Mouse (Mus musculus): Measurements from ENCODE around the gene Nfix. TPM values are rescaled to one million over a fixed set of nuclear protein-coding genes. Genes with fewer than 3 reads are reported as not detected.
A peak's percentile ranks its signal among the peaks of the same experiment; 100 is the strongest.

Nfix gene
- polyA plus RNA-seq, 1 experiment from 2014 or later = 18.4 TPM

DNA sequence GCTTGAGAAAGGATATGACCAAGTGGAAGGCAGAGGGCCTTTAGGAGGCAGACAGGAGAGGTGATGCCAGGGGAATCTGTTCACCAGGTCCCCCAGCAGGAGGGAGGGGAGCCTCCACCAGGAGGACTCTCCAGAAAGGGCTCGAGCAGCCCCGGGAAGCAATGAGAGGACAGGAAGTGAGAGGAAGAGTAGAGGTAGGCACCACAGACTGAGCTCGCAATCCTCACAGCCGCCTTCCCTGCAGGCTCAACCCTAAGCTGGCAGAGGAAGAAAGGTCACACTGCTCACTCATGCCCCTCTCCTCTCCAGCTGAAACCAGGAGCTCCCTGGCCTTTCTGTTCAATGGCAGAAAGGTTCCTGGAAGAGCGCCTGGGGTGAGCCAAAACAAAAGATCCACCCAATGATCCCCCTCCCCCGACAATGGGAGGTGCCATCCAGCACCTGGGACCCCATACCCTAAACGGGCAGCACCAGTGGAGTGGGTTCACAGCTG, 24.5 kb downstream of the Nfix start:
- Histone ChIP-seq H3K4me1 (peaks cover 55% of the 10 kb centered on the region), H3K4me3 (no peak overlapping the region), H3K4me2 (replicated peaks) (peak overlapping the region; percentile 50), H3K9me3 (no peaks in the 10 kb centered on the region), H3K27ac (no peak overlapping the region), H3K36me3 (no peaks in the 10 kb centered on the region), H3K27me3 (peaks cover 87% of the 10 kb centered on the region), H3K9ac (peak overlapping the region; percentile 24; the same call in 1 of the 2 replicates)
- WGBS = 4% methylated on average over 7 of the region's 7 CpGs
- ATAC-seq (ENCODE audit: insufficient number of reproducible peaks, insufficient read depth, low FRiP score, low TSS enrichment) = no peak

- no peak for ATAC-seq (ENCODE audit: insufficient number of reproducible peaks, insufficient read depth, low FRiP score, low TSS enrichment)
Measured at GRCm38 (mm10) chr8:84775105-84775591, 25.0 kb downstream of the Nfix start.

DNA sequence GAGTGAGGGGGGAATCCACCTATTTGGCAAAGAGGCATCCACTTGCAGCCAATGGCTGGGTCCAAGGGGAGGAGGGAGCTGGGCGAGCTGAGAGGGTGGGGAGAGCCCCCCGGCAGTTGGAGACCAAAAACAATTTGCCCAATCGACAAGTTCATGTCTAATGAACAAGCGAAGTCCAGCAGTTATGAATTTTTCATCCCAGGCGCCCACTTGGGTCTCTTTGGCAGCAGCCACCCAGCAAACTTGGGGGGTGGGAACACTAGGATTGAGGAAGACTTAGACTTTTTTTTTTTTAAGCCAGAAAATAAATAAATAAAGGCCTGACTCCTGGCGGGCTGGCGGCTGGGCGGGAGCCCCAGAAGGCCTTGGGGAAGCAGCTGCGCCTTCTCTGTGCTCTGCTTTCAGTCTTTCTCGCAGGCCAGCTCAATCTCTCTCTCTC, 25.7 kb downstream of the Nfix start:
- 2% methylated on average over 10 of the region's 10 CpGs for WGBS
- peaks cover 84% of the 10 kb centered on the region for H3K27me3 ChIP-seq
- no peak for ATAC-seq (ENCODE audit: insufficient number of reproducible peaks, insufficient read depth, low FRiP score, low TSS enrichment)
- H3K9me3 ChIP-seq = no peaks in the 10 kb centered on the region
- H3K27ac ChIP-seq = 0 out of 2 replicates have a peak overlapping the region, but pooled peaks have one; percentile 50
- H3K4me1 ChIP-seq = peaks cover 58% of the 10 kb centered on the region
- H3K36me3 ChIP-seq = peaks cover 7% of the 10 kb centered on the region; the same call in 1 of the 2 replicates
- 0 out of 2 replicates have a peak overlapping the region, but pooled peaks have one; percentile 27 for H3K4me3 ChIP-seq
- peak overlapping the region; percentile 50 for H3K4me2 ChIP-seq (replicated peaks)
- H3K9ac ChIP-seq = peak overlapping the region; percentile 25; the same call in 1 of the 2 replicates

More at GRCm38 (mm10) chr8:84775105-84775591, 25.0 kb downstream of the Nfix start:
- H3K4me2 ChIP-seq (replicated peaks) = peak overlapping the region; percentile 50
- no peaks in the 10 kb centered on the region for H3K9me3 ChIP-seq
- no peak overlapping the region for H3K27ac ChIP-seq
- peaks cover 2% of the 10 kb centered on the region; the same call in 1 of the 2 replicates for H3K36me3 ChIP-seq
- H3K4me3 ChIP-seq = no peak overlapping the region
- peaks cover 60% of the 10 kb centered on the region for H3K4me1 ChIP-seq
- no peak overlapping the region for H3K9ac ChIP-seq
- H3K27me3 ChIP-seq = peaks cover 84% of the 10 kb centered on the region
- 7% methylated on average over 13 of the region's 13 CpGs for WGBS

DNA sequence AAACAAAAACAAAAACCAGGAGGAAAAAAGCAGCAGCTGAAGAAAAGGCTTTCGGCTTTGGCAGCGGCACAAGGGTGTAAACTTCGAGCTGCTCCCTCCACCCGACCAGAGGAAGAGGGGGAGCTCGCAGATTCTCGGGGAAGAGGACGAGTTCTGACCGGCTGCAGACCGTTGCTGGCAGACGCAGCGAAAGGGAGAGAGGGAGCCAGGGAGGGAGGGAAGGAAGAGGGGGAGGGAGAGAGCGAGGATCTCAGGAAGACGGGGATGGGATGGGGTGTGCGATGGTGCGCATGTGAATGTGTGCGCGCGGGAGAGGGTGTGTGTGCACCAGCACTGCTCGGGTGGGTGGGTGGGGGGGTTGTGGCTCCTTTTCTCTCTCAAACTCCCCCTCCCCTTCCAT, 26.3 kb downstream of the Nfix start:
- peak; percentile 80 for ATAC-seq (ENCODE audit: insufficient number of reproducible peaks, insufficient read depth, low FRiP score, low TSS enrichment)
- Histone ChIP-seq H3K4me2 (replicated peaks) (peak overlapping the region; percentile 50), H3K4me1 (peaks cover 56% of the 10 kb centered on the region), H3K4me3 (peak overlapping the region; percentile 27), H3K9me3 (no peaks in the 10 kb centered on the region), H3K27ac (0 out of 2 replicates have a peak overlapping the region, but pooled peaks have one; percentile 50), H3K27me3 (peaks cover 84% of the 10 kb centered on the region), H3K36me3 (peaks cover 10% of the 10 kb centered on the region; the same call in 1 of the 2 replicates), H3K9ac (peak overlapping the region; percentile 25; the same call in 1 of the 2 replicates)
- under 1% methylated on average over 16 of the region's 19 CpGs for whole genome bisulfite sequencing

DNA sequence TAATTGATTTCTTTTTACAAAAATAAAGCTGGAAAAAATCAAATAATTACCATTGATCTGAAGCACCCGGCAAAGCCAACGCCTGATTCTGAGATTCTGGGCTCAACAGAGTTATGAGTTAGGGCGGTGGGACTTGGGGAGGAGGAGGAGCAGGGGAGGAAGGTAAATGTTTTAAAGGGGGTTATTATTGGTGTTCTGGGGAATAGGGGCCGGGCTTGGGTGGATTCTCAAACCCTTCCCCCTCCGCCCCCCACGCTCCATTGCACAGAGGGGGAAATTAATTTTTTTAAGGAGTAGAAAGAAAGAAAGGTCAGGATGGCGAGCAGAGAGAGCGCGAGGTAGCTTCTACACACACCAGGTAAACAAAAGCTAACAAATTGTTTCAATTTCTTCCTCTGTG, 26.8 kb downstream of the Nfix start:
- peak overlapping the region; percentile 27 for H3K4me3 ChIP-seq
- ATAC-seq (ENCODE audit: insufficient number of reproducible peaks, insufficient read depth, low FRiP score, low TSS enrichment) = no peak
- H3K27me3 ChIP-seq = peaks cover 84% of the 10 kb centered on the region
- no peak overlapping the region for H3K9ac ChIP-seq
- H3K27ac ChIP-seq = 0 out of 2 replicates have a peak overlapping the region, but pooled peaks have one; percentile 41
- H3K4me2 ChIP-seq (replicated peaks) = peak overlapping the region; percentile 50
- peaks cover 56% of the 10 kb centered on the region for H3K4me1 ChIP-seq
- peaks cover 15% of the 10 kb centered on the region for H3K36me3 ChIP-seq
- under 1% methylated on average over 9 of the region's 9 CpGs for WGBS
- H3K9me3 ChIP-seq = no peaks in the 10 kb centered on the region

- H3K9me3 ChIP-seq = no peaks in the 10 kb centered on the region
- peaks cover 20% of the 10 kb centered on the region for H3K36me3 ChIP-seq
- H3K27ac ChIP-seq = no peak overlapping the region
- WGBS = 6% methylated on average over 3 of the region's 3 CpGs
- no peak overlapping the region for H3K9ac ChIP-seq
- H3K4me3 ChIP-seq = no peak overlapping the region
- H3K4me2 ChIP-seq (replicated peaks) = peak overlapping the region; percentile 38; the same call in 1 of the 2 replicates
- peaks cover 84% of the 10 kb centered on the region for H3K27me3 ChIP-seq
- ATAC-seq (ENCODE audit: insufficient number of reproducible peaks, insufficient read depth, low FRiP score, low TSS enrichment) = no peak
- peaks cover 56% of the 10 kb centered on the region for H3K4me1 ChIP-seq
Measured at GRCm38 (mm10) chr8:84772628-84773027, 27.5 kb downstream of the Nfix start.

DNA sequence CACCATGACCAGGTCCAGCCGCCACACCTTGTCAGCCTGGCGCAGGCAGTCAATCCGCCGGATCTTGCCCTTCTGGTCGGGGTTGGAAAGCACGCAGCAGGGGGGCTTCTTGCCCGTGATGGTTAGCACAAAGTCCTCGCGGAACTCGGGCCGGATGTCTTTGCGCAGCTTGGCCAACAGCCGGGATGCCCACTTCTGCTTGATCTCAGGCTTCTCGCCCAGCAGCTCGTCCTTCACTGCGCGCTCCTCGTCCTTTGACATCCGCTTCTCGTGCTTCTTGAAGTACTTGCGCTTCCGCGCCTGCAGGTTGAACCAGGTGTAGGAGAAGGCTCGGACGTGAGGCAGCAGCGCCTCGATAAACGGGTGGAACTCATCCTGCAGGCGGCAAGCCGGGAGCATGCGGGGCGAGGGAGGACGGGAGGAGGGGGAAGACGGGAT, 28.2 kb downstream of the Nfix start:
- ATAC-seq (ENCODE audit: insufficient number of reproducible peaks, insufficient read depth, low FRiP score, low TSS enrichment) = no peak
- Histone ChIP-seq H3K4me3 (peak overlapping the region; percentile 8; the same call in 1 of the 2 replicates), H3K27me3 (peaks cover 84% of the 10 kb centered on the region), H3K27ac (no peak overlapping the region), H3K36me3 (peaks cover 25% of the 10 kb centered on the region), H3K4me2 (replicated peaks) (peak overlapping the region; percentile 38), H3K4me1 (peaks cover 56% of the 10 kb centered on the region), H3K9me3 (no peaks in the 10 kb centered on the region), H3K9ac (no peak overlapping the region)
- WGBS = 5% methylated on average over 34 of the region's 34 CpGs

GRCm38 (mm10) chr8:84771000-84771687, 29.0 kb downstream of the Nfix start:
- Histone ChIP-seq H3K4me1 (peaks cover 64% of the 10 kb centered on the region), H3K27me3 (peaks cover 84% of the 10 kb centered on the region), H3K27ac (0 out of 2 replicates have a peak overlapping the region, but pooled peaks have one; percentile 30), H3K36me3 (peaks cover 33% of the 10 kb centered on the region), H3K4me2 (replicated peaks) (no peak overlapping the region), H3K9ac (no peak overlapping the region), H3K9me3 (no peaks in the 10 kb centered on the region), H3K4me3 (no peak overlapping the region)
- ATAC-seq (ENCODE audit: insufficient number of reproducible peaks, insufficient read depth, low FRiP score, low TSS enrichment) = no peak
- 22% methylated on average over 5 of the region's 5 CpGs for WGBS

DNA sequence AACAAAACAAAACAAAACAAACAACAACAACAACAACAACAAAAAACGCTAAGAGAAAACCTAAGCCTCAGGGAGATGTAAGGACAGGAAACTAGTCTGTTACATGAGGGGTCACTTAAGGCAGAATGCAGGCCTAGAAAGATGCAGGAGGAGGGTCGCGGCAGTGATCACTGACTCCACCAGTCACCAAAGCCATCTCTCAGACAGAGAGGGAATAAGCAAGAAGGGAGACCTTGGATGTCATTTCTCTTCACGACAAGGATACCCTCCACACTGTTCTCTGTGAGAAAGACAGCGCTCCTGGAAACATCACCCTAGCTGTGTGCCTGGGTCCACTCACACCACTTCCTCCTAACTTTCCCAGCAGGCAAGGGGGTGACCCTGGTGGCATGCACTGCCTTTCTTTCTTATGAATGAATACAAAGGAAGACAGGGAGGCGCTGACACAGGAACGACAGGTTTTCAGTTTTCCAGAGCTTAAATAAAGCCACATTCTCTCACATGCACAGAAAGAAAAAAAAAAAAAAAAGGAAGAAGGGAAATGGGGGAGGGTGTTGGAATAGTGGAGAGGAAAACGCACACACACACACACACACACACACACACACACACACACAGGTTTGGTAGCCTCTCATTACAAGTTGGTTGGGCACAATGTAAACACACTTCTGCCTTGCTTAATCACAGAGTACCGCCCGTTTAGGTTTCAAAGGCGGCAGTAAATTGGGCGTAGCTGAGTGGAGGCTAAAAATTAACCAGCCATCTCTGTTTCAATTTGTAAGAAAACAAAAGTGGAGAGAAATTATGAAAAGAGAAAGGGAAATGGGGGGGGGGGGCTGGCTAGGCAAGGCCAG, 29.8 kb downstream of the Nfix start:
- WGBS = 36% methylated on average over 12 of the region's 12 CpGs
- no peak for ATAC-seq (ENCODE audit: insufficient number of reproducible peaks, insufficient read depth, low FRiP score, low TSS enrichment)
- Histone ChIP-seq H3K27ac (no peak overlapping the region), H3K9ac (no peak overlapping the region), H3K27me3 (peaks cover 84% of the 10 kb centered on the region), H3K4me1 (peaks cover 65% of the 10 kb centered on the region), H3K36me3 (peaks cover 33% of the 10 kb centered on the region), H3K4me3 (no peak overlapping the region), H3K4me2 (replicated peaks) (no peak overlapping the region), H3K9me3 (no peaks in the 10 kb centered on the region)

GRCm38 (mm10) chr8:84769324-84769723, 30.8 kb downstream of the Nfix start:
- 78% methylated on average over 8 of the region's 8 CpGs for WGBS
- H3K27ac ChIP-seq = no peak overlapping the region
- H3K4me3 ChIP-seq = no peak overlapping the region
- no peaks in the 10 kb centered on the region for H3K9me3 ChIP-seq
- H3K27me3 ChIP-seq = peaks cover 87% of the 10 kb centered on the region
- peaks cover 57% of the 10 kb centered on the region for H3K4me1 ChIP-seq
- H3K36me3 ChIP-seq = peaks cover 33% of the 10 kb centered on the region
- ATAC-seq (ENCODE audit: insufficient number of reproducible peaks, insufficient read depth, low FRiP score, low TSS enrichment) = no peak
- no peak overlapping the region for H3K4me2 ChIP-seq (replicated peaks)
- no peak overlapping the region for H3K9ac ChIP-seq
